Mouse (Mus musculus) erythroblast, embryonic 14.5 days (primary cell): ENCODE data around the gene Stac2.

ENCODE experiments used
- GATA1 ChIP-seq: IDR thresholded peaks from 2 replicates; pipeline ENCODE4 v1.6.1; 2012; ENCODE audit warnings: low read length, inconsistent platforms, mixed read lengths
- TAL1 ChIP-seq: IDR thresholded peaks from 3 replicates; pipeline ENCODE4 v1.6.1; 2012; ENCODE audit warnings: low read length, inconsistent platforms, mixed read lengths

DNA sequence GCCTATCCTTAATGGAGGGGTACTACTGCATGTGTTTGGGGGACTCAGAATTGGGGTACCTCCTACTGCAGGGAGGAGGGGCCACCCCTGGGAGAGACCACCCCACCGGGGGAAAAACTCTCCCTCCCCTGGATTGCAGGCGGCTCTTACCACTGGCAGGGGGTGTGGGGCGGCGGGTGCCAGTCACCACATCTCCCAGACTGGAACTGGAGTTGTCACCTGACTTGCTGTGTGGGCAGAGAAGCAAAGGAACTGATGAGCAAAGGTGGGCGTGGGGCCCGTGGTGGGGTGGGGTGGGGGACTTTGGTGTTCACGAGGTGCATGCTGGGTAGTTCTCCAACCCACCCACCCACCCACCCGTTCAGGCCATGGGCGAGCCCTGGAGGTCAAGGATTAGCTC is 41.5 kb downstream of the Stac2 start:
- TF ChIP-seq GATA1 (no peak), TAL1 (no peak)
